Mouse (Mus musculus) retina, embryonic 14.5 days (tissue): Measurements from ENCODE around the gene Vwc2.

ENCODE experiments used
- DNase-seq: peaks from one replicate; pipeline ENCODE4 v3.0.0-alpha.2; 2015; ENCODE audit warnings: low spot score

Gene Vwc2

DNA sequence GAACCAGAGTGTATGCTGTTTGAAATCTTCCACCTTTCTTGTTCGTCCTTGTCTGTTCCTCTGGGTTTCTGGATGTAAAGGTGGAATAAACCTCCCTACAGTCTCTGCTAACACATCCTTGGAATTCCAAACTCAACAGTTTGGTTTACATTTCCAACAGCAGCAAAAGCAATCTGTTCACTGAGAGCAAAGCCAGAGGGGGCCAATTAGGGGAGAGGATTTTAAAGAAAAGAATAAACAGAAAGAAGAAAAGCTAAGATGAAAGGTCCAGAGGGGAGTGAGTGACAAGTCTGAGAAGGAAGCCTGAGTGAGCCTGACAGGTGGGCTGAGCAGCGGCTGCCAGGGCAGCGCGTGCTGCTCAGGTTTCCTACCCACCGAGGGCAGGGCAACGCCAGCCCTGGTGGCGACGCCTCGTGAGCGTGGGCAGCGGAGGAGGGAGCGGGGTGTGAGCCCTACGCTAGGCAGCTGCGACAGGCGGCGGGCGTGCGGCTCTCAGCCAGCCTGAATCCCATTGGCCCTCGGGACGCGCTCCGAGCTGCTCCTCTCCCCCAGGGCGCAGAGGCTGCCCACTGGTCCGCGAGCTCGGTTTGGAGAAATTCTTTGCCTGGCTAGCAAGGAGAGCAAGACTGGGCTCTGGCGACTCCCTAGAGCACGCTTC, at the start of gene Vwc2:
Gene Vwc2, plus strand, starts transcription at position 648 of the 658 bp plus-strand sequence.
- DNase-seq: peak; percentile 70

- DNase-seq: peak; percentile 77
Measured at GRCm38 (mm10) chr11:11088162-11088756, 25.8 kb upstream of the Vwc2 start.

GRCm38 (mm10) chr11:11097606-11098005, 16.4 kb upstream of the Vwc2 start:
- no peak for DNase-seq

DNA sequence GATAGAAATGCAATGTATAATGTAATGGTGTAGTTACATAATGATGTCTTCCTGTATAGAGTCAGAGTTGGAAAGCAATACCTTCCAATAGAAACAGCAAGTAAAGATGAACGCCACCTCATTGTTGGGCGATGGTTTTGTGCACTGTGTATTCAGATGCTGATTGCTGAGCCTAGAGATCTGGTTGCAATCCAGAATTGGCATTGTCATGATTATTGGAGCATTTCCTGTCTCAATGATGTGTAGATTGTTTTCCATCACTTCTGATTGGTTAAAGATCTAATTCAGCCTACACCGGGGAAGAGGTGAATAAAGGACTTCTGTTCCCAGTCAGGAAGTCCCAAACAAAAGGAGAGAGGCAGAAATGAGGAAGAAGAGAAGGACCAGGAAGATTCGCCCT, 15.7 kb upstream of the Vwc2 start:
- no peak for DNase-seq

DNA sequence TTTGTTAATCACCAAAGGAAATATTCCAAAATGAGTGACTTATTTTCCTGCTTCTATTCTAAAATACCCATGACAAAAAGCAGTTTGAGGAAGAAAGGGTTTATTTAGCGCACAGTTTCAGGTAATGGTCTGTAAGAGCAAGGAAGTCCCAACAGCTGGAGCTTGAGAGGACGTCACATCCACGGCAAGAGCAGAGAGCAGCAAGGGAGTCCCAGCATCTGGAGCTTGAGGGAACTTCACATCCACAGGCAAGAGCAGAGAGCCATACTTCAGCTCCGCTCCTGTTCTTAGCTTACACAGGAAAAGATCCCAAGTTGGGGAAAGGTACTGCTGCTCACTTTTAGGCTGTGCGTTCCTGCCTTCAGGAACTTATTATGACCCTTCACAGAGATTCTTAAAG, 15.0 kb upstream of the Vwc2 start:
- no peak for DNase-seq

DNA sequence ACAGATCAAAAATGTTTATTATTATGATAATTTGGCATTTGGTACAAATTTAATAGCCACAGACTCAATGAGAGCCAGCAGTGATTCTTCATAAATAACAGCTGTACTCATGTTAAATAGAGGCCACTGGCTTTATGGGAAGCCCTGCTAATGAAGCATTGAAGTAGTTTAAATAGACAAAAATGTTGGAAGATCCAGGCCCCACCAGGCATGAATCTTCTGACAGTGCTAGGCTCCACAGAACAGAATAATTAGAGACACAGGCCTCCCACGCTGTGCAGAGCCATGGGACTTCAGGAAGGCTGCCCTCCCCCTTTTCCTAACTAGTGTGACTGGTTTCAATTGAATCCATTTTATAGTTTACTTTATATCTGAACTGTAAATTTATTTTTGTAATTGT, 11.8 kb upstream of the Vwc2 start:
- peak; percentile 30 for DNase-seq

DNA sequence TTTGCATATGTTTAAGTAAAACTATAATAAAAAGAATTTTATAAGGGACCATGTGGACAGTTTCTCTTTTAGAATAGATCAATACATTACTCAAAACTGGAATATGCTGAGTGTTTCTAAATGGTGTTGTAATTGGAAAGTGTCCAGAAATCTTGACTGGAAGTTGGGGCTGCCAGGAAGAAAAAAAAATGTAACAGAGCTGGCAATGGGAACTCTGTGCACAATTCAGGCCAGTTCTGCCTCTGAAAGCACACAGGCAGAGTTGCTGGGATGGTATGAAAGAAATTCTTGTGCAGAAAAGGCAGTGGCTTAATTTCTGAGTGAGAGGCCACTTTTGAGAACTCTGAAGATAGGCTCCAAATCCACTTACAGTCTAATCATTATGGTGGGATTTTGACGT, 11.4 kb upstream of the Vwc2 start:
- DNase-seq: no peak

GRCm38 (mm10) chr11:11108922-11109321, 5.1 kb upstream of the Vwc2 start:
- DNase-seq: no peak

DNA sequence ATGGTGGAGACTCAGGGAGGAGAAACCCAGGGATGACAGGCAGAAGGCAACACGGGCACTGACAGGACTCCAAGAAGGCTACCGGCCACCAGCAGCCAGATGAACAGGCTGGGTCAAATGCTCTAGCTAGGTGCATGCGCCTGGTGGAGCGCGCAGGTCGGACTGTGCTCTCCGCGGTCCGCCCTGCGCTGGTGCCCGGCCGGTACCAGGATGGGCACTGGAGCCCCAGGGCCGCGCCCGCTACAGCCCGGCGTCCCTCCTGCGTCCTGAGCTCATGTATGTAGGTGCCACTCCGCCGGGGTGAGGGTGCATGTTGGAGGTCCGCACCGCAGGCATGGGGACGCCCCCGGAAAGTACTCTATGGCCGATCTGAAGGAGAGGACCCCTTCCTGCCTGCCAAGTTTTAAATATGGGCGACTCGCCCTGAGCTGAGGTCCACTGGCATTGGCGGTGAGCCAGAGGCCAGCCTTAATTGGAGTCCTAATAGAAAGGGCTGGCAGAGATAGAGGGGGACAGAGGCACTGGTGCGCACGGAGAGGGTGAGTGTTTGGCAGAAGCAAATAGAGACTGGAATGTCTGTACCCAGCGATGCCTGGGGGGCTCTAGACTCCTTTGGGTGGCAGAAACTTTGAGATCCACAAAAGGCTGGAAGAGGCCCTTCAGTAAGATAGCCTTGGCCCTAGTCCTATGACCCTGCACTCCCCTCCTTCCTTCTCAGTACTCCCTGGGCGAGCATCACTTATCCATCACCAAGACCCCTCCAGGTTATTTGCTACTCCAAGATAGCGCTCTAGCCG, 409 bp downstream of the Vwc2 start:
- peak; percentile 33 for DNase-seq

- DNase-seq: peak; percentile 30
Measured at GRCm38 (mm10) chr11:11115031-11115647, 1.1 kb downstream of the Vwc2 start.

GRCm38 (mm10) chr11:11115648-11116590, 1.9 kb downstream of the Vwc2 start:
- DNase-seq: peak; percentile 69

- DNase-seq: no peak
Measured at GRCm38 (mm10) chr11:11116736-11117135, 2.7 kb downstream of the Vwc2 start.

DNA sequence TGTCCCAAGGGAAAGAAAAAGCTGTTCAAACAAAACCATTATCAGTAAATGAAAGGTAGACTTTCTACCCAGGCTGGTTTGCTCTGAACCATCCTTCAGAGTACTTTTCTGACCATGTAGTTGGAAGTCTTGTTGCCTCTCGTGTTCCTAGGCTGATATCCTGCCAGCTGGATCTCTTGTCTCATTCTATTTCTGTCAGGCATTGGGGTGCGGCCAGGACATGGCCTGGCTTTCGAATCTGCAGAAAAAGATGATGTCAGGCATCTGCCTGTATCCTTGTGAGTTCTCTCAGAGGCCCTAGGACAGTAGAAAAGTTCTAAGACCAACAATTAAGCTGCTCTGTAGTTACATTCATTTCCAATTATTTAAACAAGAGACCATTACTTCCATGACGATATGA, 8.8 kb downstream of the Vwc2 start:
- no peak for DNase-seq

DNA sequence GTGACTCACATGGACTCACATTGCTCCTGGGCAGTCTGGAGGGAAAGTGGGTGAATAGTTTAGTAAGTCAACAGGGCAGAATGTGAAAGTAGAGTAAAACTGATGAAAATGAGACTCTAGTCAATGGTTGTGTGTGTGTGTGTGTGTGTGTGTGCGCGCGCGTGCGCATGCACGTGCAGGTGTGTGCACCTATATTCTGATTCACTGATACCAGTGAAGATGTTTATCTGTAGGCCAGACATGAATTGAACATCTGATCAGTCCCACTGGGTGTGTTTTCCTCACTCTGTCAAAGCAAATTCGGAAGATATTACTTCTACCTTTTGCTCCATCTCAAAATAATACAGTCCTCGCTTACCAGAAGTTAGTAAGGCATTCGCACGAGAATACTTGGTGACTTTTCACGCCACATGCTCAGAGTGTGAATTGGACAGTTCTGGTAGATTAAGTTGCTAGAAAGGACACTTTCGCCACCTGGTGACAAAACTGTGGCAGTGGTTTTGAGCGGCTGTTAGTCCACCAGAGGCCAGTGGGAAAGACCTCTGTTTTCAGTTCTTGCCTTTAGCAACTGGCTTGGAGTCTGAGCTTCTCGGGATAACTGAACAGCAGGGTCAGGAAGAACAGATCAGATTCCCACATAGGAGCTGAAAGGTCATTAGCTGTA, 17.5 kb downstream of the Vwc2 start:
- peak; percentile 83 for DNase-seq

- no peak for DNase-seq
Measured at GRCm38 (mm10) chr11:11140622-11141021, 26.6 kb downstream of the Vwc2 start.

GRCm38 (mm10) chr11:11152681-11153080, 38.7 kb downstream of the Vwc2 start:
- DNase-seq: no peak

- DNase-seq: no peak
Measured at GRCm38 (mm10) chr11:11171396-11171795, 57.4 kb downstream of the Vwc2 start.

DNA sequence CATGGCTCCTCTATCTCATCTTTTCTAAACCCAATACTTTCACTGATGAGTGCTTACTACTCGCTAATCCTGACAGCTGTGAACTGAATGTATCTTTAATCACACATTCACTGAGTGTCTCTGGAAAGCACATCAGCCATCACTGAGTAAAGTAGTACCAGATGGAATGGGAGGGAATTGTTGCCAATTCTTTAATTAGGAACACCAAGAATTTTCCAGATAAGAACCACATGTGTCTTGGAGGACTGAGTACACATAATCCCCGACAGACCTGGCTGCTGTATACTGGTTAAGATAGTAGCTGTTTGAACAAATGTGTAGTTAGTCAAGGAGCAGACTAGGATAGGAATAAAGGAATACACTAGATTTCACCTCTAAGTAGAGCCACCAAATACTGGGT, 61.2 kb downstream of the Vwc2 start:
- DNase-seq: no peak

- DNase-seq: no peak
Measured at GRCm38 (mm10) chr11:11182705-11183104, 68.7 kb downstream of the Vwc2 start.

- no peak for DNase-seq
Measured at GRCm38 (mm10) chr11:11223162-11223561, 109.1 kb downstream of the Vwc2 start.

- DNase-seq: peak; percentile 17
Measured at GRCm38 (mm10) chr11:11239346-11239745, 125.3 kb downstream of the Vwc2 start.
